Mouse (Mus musculus): ENCODE results near the gene Cacna1e.

GRCm38 (mm10) chr1:154678989-154679388 is 205.3 kb downstream of the Cacna1e start:
- no peak for TF ChIP-seq CTCF (IDR thresholded peaks at IDR 0.05)
- TF ChIP-seq EP300 (IDR thresholded peaks at IDR 0.05), result no peak

Measured in lung, postnatal 0 days (tissue).